ENCODE assay signal across 9 mouse cellular contexts in genomic region chr11:24371963-24372362, GRCm38 (mm10).
DNase-seq lines count a peak whose midpoint lies in the region; ATAC-seq and TF ChIP-seq lines count a peak whose summit lies in the region.
"Had no signal": no experiment of that assay in that cellular context is flagged by ENCODE, and none has a peak within 500 bp of the region (broad histone marks: within the 10 kb centered on the region; RNA-seq: fewer than 3 reads in every experiment).

No protein-coding gene starts in this region.

- 0 out of 2 replicates have a peak overlapping the region, but pooled peaks have one; percentile 46 for H3K27ac ChIP-seq in kidney, adult 2 months (ENCODE audit: insufficient read depth, low read depth, low read length)
- no peak overlapping the region for H3K27ac ChIP-seq in kidney, embryonic 15.5 days
- peak overlapping the region; percentile 89 for H3K27ac ChIP-seq in forebrain, embryonic 10.5 days
- peak overlapping the region; percentile 88 for H3K27ac ChIP-seq in neural tube, embryonic 13.5 days (replicated peaks)
- H3K27ac ChIP-seq: macrophage had no signal

- 46% methylated on average over 8 of the region's 8 CpGs for WGBS in kidney, adult 2 months
- 56% methylated on average over 8 of the region's 8 CpGs for WGBS in kidney, embryonic 15.5 days
- 41% methylated on average over 8 of the region's 8 CpGs for WGBS in forebrain, embryonic 10.5 days
- WGBS in large intestine, adult 2 months: 12% methylated on average over 8 of the region's 8 CpGs
- 40% methylated on average over 8 of the region's 8 CpGs for WGBS in neural tube, embryonic 13.5 days

- no peaks in the 10 kb centered on the region for H3K27me3 ChIP-seq in kidney, adult 2 months (replicated peaks; ENCODE audit: control insufficient read depth, insufficient read depth, low read length)
- H3K27me3 ChIP-seq in kidney, embryonic 15.5 days: no peaks in the 10 kb centered on the region
- H3K27me3 ChIP-seq in forebrain, embryonic 10.5 days (ENCODE audit: poor library complexity, severe bottlenecking): peaks cover 55% of the 10 kb centered on the region
- H3K27me3 ChIP-seq in neural tube, embryonic 13.5 days: peaks cover 13% of the 10 kb centered on the region; the same call in 1 of the 2 replicates

- TF ChIP-seq CTCF in kidney, adult 2 months (conservative IDR thresholded peaks at IDR 0.05; ENCODE audit: insufficient read depth, insufficient read length, low read depth, low read length): no peak

- no peak overlapping the region for H3K9ac ChIP-seq in kidney, embryonic 15.5 days
- H3K9ac ChIP-seq in neural tube, embryonic 13.5 days: no peak overlapping the region

- H3K36me3 ChIP-seq in kidney, adult 2 months (ENCODE audit: control insufficient read depth, insufficient read depth, low read length): no peaks in the 10 kb centered on the region
- no peaks in the 10 kb centered on the region for H3K36me3 ChIP-seq in kidney, embryonic 15.5 days
- no peaks in the 10 kb centered on the region for H3K36me3 ChIP-seq in forebrain, embryonic 10.5 days (replicated peaks)
- H3K36me3 ChIP-seq in neural tube, embryonic 13.5 days: no peaks in the 10 kb centered on the region

- ATAC-seq in kidney, embryonic 15.5 days (replicated peaks; ENCODE audit: low FRiP score): no peak
- ATAC-seq in neural tube, embryonic 13.5 days (ENCODE audit: low read depth): no peak
- ATAC-seq in erythroid progenitor cell, adult 5-6 weeks (replicated peaks; ENCODE audit: low FRiP score, poor library complexity, severe bottlenecking): no peak

- no peak overlapping the region for H3K4me2 ChIP-seq in kidney, embryonic 15.5 days
- H3K4me2 ChIP-seq in neural tube, embryonic 13.5 days: 0 out of 2 replicates have a peak overlapping the region, but pooled peaks have one; percentile 13

- no peaks in the 10 kb centered on the region for H3K9me3 ChIP-seq in kidney, embryonic 15.5 days (replicated peaks)
- no peaks in the 10 kb centered on the region for H3K9me3 ChIP-seq in forebrain, embryonic 10.5 days
- no peaks in the 10 kb centered on the region for H3K9me3 ChIP-seq in neural tube, embryonic 13.5 days

- H3K4me3 ChIP-seq in kidney, adult 2 months (ENCODE audit: insufficient read depth, low read depth, low read length): no peak overlapping the region
- H3K4me3 ChIP-seq in kidney, embryonic 15.5 days (replicated peaks): no peak overlapping the region
- no peak overlapping the region for H3K4me3 ChIP-seq in forebrain, embryonic 10.5 days
- H3K4me3 ChIP-seq in neural tube, embryonic 13.5 days: no peak overlapping the region

- no peaks in the 10 kb centered on the region; the same call in 1 of the 2 replicates for H3K4me1 ChIP-seq in kidney, adult 2 months (ENCODE audit: control insufficient read depth, insufficient read depth, low read length)
- H3K4me1 ChIP-seq in kidney, embryonic 15.5 days: peaks cover 19% of the 10 kb centered on the region
- peaks cover 50% of the 10 kb centered on the region for H3K4me1 ChIP-seq in forebrain, embryonic 10.5 days
- peaks cover 44% of the 10 kb centered on the region for H3K4me1 ChIP-seq in neural tube, embryonic 13.5 days (replicated peaks)

- no peak for TF ChIP-seq POLR2A in kidney, adult 2 months (IDR thresholded peaks at IDR 0.05; ENCODE audit: low read depth, low read length)

- peak; percentile 24 for DNase-seq in kidney, adult 2 months
- DNase-seq in forebrain, embryonic 10.5 days (ENCODE audit: extremely low spot score, low spot score): no peak
- DNase-seq in large intestine, adult 2 months (ENCODE audit: low read depth, low spot score): peak; percentile 44
- no peak for DNase-seq in thymus, postnatal 36 days
- DNase-seq in spleen, postnatal 36 days (ENCODE audit: low spot score in 2 of 2): no peak

Comparison
In these comparisons a context has a peak if more than half of its experiments do, and no peak if none do; other contexts are left out.
1. DNase-seq: peak in kidney, adult 2 months (single experiment) and large intestine, adult 2 months (single experiment); none in forebrain, embryonic 10.5 days (single experiment), thymus, postnatal 36 days (0 of 2) and spleen, postnatal 36 days (0 of 2).